Mouse (Mus musculus): Measurements from ENCODE around the gene Syt8.

The Syt8 gene

DNA sequence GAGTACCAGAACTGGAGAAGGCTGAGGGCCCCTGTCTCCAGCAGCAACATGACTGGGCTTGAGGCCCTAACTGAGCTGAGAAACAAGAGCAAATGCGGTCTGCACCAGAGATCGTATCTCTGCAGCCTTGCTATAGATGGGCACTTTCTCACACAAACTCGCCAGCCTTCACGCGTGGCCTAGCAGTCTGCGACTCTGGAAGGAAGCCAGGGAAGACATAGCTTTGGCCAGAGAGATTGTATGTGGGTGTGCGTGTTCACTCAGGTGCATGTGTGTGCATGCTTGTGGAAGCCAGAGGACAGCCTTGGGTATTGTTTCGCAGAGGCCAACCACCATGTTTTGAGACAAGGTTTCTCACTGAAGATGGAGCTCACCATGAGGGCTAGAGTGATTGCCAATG lies 26.0 kb upstream of the Syt8 start:
- in situ Hi-C loops (cut with MseI, MboI), result no loop called here

- in situ Hi-C loops (cut with MseI, MboI), result no loop called here
Observed at GRCm38 (mm10) chr7:142409603-142410002, 25.0 kb upstream of the Syt8 start.

DNA sequence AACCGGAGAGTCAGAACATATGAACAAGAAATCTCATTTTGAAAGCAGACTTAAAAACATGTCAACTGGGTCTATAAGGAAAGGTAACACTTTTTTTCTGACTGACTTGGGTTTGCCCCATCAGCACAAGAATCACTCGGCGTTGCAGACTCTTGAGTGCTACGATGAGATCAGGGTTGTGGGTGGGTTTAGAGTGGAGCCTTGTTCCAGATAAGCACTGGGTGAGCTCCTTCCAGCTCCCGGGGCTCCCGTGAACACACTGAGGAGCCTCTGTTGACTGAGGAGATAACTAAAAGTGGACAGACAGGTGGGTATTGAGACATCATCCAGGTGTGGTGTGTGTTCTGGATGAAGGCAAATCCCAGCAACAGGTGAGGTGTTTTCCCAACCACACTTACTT lies 21.4 kb upstream of the Syt8 start:
- in situ Hi-C loops (cut with MseI, MboI), result no loop called here

DNA sequence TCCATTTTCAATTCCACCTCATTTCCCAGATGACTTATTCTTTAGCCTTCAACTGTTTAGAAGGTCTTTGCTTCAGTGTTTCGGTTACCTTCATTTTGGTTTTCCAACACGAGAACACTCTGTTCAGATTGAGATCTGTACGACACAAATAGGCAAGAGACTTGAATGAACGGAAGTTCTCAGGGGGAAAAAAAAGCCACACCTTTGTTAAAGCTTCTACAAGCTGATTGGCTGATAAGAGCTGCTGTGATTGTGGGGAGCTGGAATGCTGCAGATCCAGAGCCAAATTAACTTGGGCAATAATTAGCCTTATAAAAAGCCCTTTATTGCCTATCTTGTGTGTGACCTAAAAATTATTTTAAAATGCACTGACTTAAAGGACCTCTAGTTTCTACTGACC lies 19.3 kb upstream of the Syt8 start:
- in situ Hi-C loops (cut with MseI, MboI), result no loop called here

GRCm38 (mm10) chr7:142416225-142416624 lies 18.4 kb upstream of the Syt8 start:
- in situ Hi-C loops (cut with MseI, MboI), result no loop called here

- in situ Hi-C loops (cut with MseI, MboI), result no loop called here
Observed at GRCm38 (mm10) chr7:142418027-142418426, 16.6 kb upstream of the Syt8 start.

- in situ Hi-C loops (cut with MseI, MboI), result no loop called here
Observed at GRCm38 (mm10) chr7:142418679-142419078, 16.0 kb upstream of the Syt8 start.

GRCm38 (mm10) chr7:142419887-142420286 lies 14.8 kb upstream of the Syt8 start:
- in situ Hi-C loops (cut with MseI, MboI), result loop anchor here in 1 of 2 experiments (5.0 kb wide), 1 partner anchor 83 kb away; no protein-coding TSS in a partner anchor

- in situ Hi-C loops (cut with MseI, MboI), result loop anchor here in 1 of 2 experiments (5.0 kb wide), 1 partner anchor 85 kb away; no protein-coding TSS in a partner anchor
Observed at GRCm38 (mm10) chr7:142421826-142422225, 12.8 kb upstream of the Syt8 start.

DNA sequence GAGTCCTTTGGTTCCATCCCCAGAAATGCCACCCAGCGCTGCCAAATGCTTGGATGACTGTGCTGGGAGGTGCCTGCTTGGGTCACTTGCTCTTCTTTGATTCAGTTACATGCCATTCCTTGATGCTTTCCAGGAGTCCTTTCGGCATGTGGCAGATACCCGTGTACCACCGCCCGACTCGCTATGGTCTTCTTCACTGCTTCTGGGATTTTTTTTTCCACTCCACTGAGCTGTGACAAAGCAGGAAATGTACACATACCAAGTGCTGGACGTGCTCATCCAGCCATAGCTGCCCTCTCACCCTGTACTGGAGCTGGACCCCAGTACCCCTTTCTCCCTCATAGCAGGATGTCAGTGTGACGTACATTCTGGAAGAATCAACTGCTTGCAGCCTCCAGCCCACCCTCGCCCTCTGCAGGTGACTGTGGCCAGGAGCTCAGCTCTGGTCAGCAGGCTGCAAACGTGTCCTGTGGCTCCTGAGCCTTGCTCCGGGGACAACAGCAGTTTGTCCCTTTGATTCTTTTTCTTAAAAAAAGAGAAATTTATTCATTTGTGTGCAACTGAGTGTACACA lies 8.9 kb upstream of the Syt8 start:
- in situ Hi-C loops (cut with MseI, MboI), result loop anchor here in 1 of 2 experiments (5.0 kb wide), 1 partner anchor 93 kb away; no protein-coding TSS in a partner anchor

GRCm38 (mm10) chr7:142428213-142428612 lies 6.4 kb upstream of the Syt8 start:
- in situ Hi-C loops (cut with MseI, MboI), result loop anchor here in 1 of 2 experiments (5.0 kb wide), 1 partner anchor 96 kb away; no protein-coding TSS in a partner anchor

DNA sequence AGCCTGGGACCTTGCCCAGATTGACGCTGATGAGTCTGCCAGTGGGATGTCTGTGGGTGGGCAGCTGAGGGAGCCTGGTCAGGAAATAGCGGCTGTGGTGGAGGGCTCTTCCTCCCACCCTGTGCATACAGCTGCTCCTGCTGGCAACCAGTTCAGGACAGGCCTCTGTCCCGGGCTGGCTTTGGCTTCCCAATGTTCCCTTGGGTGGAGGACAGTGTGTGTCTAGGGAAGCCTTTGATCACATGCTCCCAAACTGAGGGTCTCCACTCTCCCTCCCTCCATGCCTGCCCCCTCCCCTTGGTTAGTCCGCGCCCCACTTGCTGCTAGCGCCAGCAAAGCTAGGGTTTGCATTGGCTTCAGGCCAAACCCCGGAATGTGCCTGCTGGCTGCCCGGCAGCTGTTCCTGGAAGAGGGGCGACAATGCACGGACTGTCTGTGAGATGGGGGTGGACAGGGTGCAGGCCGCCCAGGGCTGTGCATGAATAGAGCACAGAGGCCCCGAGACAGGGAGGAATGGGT lies 4.4 kb upstream of the Syt8 start:
- in situ Hi-C loops (cut with MseI, MboI), result no loop called here

DNA sequence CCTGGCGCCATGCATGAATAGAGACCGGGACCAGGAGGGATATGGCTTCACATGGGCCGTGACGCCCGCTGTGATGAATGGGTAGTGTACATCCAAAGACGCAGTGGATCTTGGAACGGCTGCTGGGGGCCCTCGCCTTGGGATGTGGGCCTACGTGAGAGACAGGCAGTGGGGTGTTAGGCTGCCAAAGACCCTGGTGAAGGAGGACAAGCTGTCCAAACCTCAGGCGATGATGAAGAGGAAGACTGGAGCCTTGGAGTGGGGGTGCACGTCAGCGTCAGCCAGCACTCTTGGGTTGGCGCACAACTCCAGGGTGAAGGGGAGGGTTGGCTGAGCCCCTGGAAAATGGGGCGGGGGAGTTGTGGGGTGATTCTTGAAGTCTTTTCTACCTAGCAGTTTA lies 3.5 kb upstream of the Syt8 start:
- in situ Hi-C loops (cut with MseI, MboI), result no loop called here

GRCm38 (mm10) chr7:142433623-142434022 lies 1.0 kb upstream of the Syt8 start:
- in situ Hi-C loops (cut with MseI, MboI), result no loop called here

DNA sequence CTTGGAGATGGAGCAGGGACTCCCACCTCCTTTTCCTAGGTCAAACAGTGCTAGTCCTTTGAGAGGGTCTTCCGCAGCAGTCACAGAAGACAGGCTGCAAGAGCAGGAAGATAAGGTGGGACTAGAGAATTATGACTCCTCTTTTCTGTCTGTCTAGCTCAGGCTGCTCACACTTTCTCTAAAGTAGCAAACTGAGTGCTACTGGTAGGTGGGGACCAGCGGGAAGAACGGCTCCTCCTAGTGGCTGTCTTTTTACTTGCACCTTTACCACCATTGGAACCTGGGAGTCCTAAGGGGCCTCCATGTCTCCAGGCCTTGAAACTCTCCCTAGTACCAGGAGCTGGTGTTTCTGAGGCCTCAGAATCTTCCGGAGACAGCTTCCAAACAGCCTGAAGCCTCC lies 874 bp downstream of the Syt8 start:
- in situ Hi-C loops (cut with MseI, MboI), result no loop called here

DNA sequence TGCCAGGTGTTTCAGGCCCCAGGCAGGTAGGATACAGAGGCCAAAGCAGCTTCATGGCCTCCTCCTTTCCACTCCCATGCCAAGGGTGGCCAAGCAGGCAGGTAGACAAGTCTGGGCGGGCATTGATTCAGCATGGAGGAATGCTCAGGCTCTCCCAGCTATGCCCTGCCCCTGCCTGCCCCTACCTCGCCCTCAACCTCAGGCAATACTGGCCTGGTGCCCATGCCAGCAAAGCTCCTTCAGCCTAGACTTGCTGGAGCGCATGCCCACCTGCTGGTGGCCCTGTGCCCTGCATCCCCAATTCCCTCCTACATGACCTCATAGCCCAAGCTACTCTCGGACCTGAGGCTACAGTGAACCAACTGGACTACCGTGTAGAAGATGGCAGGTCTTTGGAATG lies 2.7 kb downstream of the Syt8 start:
- in situ Hi-C loops (cut with MseI, MboI), result no loop called here

DNA sequence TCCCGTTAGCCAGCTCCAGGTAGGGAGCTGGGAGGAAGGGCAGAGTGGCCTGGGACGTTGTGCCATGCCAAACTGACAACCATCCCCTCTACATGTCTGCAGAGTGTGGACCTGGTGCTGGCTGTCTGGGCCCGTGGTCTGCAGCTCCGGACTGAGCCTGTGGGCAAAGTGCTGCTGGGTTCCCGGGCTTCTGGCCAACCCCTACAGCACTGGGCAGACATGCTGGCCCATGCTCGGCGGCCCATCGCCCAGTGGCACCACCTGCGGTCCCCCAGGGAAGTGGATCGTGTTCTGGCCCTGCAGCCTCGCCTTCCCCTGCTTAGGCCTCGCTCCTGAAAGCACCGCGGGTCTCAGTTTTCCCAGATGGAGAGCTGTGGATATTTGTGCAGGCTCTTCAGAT lies 5.3 kb downstream of the Syt8 start:
- in situ Hi-C loops (cut with MseI, MboI), result no loop called here

DNA sequence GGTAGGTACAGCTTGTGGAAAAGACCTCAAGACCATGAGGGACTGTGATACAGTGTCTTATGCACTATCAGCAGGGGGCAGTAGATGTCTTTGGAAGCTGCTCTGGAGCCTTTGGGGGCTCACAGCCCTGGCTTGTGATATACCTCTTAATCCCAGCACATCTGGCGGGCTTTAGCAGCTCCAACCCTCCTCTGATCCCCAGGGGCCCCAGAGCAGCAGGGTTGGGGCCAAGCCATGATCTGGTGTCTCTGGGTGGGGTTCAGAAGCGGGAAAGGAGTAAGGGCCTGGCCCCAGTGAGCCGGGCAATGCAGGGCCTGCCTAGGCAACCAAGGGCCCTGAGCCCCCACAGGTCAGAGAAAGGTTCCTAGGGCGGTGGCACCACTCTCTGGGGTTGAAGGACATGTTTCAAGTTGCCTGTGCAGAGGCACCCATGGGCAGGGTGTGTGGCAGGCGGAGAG lies 6.0 kb downstream of the Syt8 start:
- in situ Hi-C loops (cut with MseI, MboI), result no loop called here

- in situ Hi-C loops (cut with MseI, MboI), result no loop called here
Observed at GRCm38 (mm10) chr7:142441585-142441984, 6.9 kb downstream of the Syt8 start, which contains the start of gene Tnni2. Gene Tnni2 (plus strand): TSS chr7:142441808.

- in situ Hi-C loops (cut with MseI, MboI), result no loop called here
Observed at GRCm38 (mm10) chr7:142442081-142442907, 7.6 kb downstream of the Syt8 start.

DNA sequence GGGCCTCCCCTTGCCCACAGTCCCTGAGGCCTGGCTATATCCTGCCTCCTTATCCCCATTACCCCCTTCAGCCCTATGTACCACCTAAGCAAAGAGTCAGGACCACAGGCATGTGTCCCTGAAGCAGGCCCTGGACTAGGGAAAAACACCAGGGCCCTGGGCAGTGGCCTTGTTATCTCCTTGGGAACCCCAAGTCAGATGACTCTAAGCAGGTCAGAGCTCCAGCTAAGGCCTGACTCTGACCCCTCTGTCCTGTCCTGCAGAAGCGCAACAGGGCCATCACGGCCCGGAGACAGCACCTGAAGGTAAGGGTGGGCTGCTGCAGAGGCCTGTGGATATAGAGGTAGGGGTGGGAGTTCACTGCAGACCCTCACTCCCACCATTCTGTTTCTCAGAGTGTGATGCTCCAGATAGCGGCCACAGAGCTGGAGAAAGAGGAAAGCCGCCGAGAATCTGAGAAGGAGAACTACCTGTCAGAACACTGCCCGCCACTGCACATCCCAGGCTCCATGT lies 8.3 kb downstream of the Syt8 start:
- in situ Hi-C loops (cut with MseI, MboI), result no loop called here

- in situ Hi-C loops (cut with MseI, MboI), result no loop called here
Observed at GRCm38 (mm10) chr7:142443474-142443873, 8.8 kb downstream of the Syt8 start.
